Mouse (Mus musculus) kidney, embryonic 15.5 days (tissue): Measurements from ENCODE around the gene Lpp. TPM values are rescaled to one million over a fixed set of nuclear protein-coding genes. Genes with fewer than 3 reads are reported as not detected.

ENCODE experiments used
- ATAC-seq: fragments of 200-750 bp; cut with Nextera tagmentation; replicated peaks from 2 replicates; pipeline ENCODE4 v1.8.0; 2017; ENCODE audit warnings: moderate TSS enrichment; ENCODE audit not compliant: low FRiP score
- H3K27ac ChIP-seq: fragments of 300-500 bp; sonication (generic); 2 replicates; pipeline ENCODE4 v1.5.1; 2015; ENCODE audit warnings: mild to moderate bottlenecking, inconsistent platforms
- H3K27me3 ChIP-seq: fragments of 300-500 bp; sonication (generic); 2 replicates; pipeline ENCODE4 v1.6.1; 2015; ENCODE audit warnings: inconsistent platforms
- H3K36me3 ChIP-seq: fragments of 300-500 bp; sonication (generic); 2 replicates; pipeline ENCODE4 v1.6.1; 2015; ENCODE audit warnings: inconsistent platforms
- H3K4me1 ChIP-seq: fragments of 300-500 bp; sonication (generic); 2 replicates; pipeline ENCODE4 v1.6.1; 2015; ENCODE audit warnings: inconsistent platforms
- H3K4me2 ChIP-seq: fragments of 300-500 bp; sonication (generic); 2 replicates; pipeline ENCODE4 v1.6.1; 2015; ENCODE audit warnings: moderate library complexity, mild to moderate bottlenecking, inconsistent platforms
- H3K4me3 ChIP-seq: fragments of 300-500 bp; sonication (generic); replicated peaks from 2 replicates; pipeline ENCODE4 v1.5.1; 2015; ENCODE audit warnings: mild to moderate bottlenecking, inconsistent platforms
- H3K9ac ChIP-seq: fragments of 300-500 bp; sonication (generic); 2 replicates; pipeline ENCODE4 v1.6.1; 2015; ENCODE audit warnings: mild to moderate bottlenecking, inconsistent platforms
- H3K9me3 ChIP-seq: fragments of 300-500 bp; sonication (generic); replicated peaks from 2 replicates; pipeline ENCODE4 v1.6.1; 2016; ENCODE audit warnings: inconsistent platforms
- WGBS: fragments of 180-500 bp; shearing (Covaris S2); methylation state at CpG from one replicate; pipeline ENCODE4 v1.1.7; 2015; ENCODE audit warnings: mixed read lengths; 5-methylcytosine and 5-hydroxymethylcytosine counted together
- polyA plus RNA-seq: library from polyadenylated mRNA; unstranded; fragments of >200 nt; fragmentation: Nextera tagmentation; extraction: Ambion mirVana; gene quantifications from 2 replicates; pipeline ENCODE4 v1.2.1, GENCODE M21; 2015

Lpp gene
- polyA plus RNA-seq, 1 experiment from 2014 or later, result 58.6 TPM

DNA sequence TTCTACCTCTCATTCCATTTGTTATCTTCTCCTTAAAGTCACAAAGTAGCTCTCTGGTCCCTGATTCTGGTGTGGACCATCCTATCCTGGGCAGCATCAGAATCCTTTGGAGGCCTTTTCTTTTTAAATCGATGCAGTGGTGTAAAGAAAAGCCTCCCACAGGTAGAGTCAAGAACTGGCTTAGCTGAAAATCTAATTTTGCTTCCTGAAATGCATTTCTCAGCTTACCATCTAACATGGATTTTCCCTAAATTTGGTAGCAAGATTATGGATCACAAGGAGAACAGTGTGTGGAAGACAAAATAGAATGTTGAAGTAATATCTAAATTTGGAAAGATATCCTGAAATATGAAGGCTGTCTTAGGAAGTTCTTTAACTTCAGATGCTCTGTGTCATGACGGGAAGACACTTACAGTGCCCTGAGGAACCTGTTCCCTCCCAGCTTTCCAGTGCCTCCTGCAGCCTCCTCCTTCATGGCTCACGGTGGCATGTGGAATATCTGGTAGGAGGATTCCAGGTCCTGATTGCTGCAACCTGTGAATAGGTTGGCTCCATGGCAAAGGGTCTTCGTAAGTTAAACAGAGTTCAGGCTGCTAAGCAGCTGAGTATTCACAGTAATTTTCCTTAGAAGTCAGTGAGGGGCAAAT lies 251.6 kb downstream of the Lpp start:
- Histone ChIP-seq H3K27me3 (no peaks in the 10 kb centered on the region), H3K36me3 (no peaks in the 10 kb centered on the region), H3K27ac (no peak overlapping the region), H3K4me1 (no peaks in the 10 kb centered on the region; the same call in 1 of the 2 replicates), H3K9ac (no peak overlapping the region), H3K9me3 (no peaks in the 10 kb centered on the region), H3K4me2 (no peak overlapping the region), H3K4me3 (no peak overlapping the region)
- no peak for ATAC-seq
- 89% methylated on average over 4 of the region's 4 CpGs for WGBS

DNA sequence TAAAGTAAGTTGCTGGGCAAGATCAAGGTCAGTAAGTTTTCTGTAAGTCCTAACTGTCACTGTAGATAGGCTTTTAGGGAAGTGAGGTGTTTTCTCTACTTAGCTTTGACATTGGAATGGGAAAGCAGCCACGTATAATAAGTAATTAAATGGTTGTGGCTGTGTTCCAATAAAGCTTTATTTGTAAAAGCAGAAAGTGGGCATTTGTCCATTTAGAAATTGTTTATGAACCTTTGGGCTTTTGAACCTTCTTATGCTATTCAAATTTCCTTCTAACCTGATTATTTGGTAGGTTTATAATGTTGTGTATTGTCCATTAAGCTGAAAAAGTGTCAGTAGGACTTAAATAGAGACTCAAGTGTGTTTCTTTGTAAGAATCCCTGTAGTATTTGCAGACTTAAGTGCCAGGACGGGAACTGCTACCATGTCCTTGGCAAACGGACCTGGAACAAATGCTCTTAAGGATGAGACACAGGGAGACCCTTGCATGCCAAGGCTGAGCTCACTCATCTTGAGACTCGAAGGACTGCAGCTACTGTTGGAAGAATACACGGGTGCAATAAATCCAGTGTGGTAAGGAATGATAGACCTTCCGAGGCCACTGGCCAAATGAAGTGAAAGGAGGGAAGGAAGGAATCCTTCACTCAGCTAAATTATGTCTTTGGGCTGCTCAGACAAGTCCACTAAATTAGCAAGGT lies 252.7 kb downstream of the Lpp start:
- ATAC-seq, result no peak
- no peaks in the 10 kb centered on the region for H3K9me3 ChIP-seq
- WGBS, result 65% methylated on average over 6 of the region's 6 CpGs
- H3K36me3 ChIP-seq, result no peaks in the 10 kb centered on the region
- no peak overlapping the region for H3K4me2 ChIP-seq
- no peak overlapping the region for H3K9ac ChIP-seq
- no peak overlapping the region for H3K27ac ChIP-seq
- H3K4me1 ChIP-seq, result no peaks in the 10 kb centered on the region; the same call in 1 of the 2 replicates
- H3K27me3 ChIP-seq, result no peaks in the 10 kb centered on the region
- no peak overlapping the region for H3K4me3 ChIP-seq

DNA sequence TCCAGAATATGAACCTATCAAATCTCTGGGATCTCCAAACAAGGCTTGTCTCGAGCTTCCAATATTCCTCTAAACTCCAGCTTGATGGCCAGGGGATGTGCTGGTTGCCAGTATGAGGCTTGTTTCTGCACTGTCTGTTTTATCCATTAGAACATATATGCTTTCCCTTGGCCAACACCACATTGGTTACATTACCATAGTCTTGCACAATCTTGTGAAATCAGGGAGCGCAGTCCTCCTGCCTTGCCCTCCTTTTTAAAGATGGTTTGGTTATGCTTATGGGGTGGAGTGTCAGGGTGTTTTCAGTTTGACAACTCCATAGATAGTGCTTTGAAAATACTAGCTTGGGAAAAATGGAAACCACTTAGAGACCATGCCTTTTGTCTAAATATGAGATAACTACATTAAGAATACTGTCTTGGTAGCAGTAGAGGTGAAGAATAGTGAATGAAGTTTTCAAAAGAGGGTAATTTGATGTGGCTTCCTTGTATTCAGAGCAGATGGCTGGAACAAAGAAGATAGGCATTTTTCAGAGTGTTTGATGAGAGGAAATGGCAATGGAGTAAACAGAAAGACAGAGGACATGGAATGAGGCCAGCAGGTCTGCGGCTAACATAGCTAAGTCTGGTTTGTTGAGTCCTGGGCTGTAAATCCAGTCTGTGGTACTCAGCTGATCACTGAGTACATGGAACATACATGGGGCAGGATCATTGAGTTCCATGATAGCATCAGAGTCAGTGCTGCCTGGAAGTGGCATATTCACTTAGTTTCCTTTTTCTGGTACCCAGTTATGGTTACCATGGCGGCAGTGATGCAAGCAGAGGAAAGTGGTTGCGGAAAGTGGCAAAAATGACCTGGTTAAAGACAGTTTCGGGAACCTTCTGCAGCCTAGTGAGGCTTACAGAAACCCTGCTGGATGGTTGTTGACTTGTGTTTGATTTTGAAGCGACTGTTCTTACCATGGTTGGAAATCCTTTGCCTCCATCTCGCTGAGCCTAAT lies 258.6 kb downstream of the Lpp start:
- WGBS, result 80% methylated on average over 8 of the region's 8 CpGs
- Histone ChIP-seq H3K9ac (no peak overlapping the region), H3K4me1 (no peaks in the 10 kb centered on the region), H3K4me3 (no peak overlapping the region), H3K27me3 (no peaks in the 10 kb centered on the region), H3K36me3 (no peaks in the 10 kb centered on the region), H3K4me2 (no peak overlapping the region), H3K9me3 (no peaks in the 10 kb centered on the region), H3K27ac (no peak overlapping the region)
- no peak for ATAC-seq

DNA sequence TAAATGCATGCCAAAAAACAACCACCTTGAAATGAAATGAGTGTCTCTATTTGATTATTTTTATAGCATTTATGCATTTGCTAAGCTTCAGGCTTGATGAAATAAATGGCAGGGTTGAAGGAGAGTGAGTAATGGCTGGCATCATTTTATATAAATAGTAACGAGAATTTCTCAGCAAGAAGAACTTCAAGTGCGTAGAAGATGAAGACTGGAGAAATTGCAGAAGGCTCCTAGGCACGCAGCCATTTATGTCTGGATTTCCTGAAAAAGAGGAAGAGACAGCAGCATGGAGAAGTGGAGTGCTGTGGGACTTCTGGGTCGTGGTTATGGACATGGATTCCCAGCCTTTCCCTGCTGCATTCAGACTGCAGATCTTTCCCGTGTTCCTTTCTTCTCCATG lies 259.7 kb downstream of the Lpp start:
- H3K4me3 ChIP-seq, result no peak overlapping the region
- H3K27ac ChIP-seq, result no peak overlapping the region
- H3K9me3 ChIP-seq, result no peaks in the 10 kb centered on the region
- no peaks in the 10 kb centered on the region for H3K27me3 ChIP-seq
- WGBS, result 77% methylated on average over 5 of the region's 5 CpGs
- no peaks in the 10 kb centered on the region for H3K36me3 ChIP-seq
- ATAC-seq, result no peak
- no peaks in the 10 kb centered on the region for H3K4me1 ChIP-seq
- H3K9ac ChIP-seq, result no peak overlapping the region
- no peak overlapping the region for H3K4me2 ChIP-seq

DNA sequence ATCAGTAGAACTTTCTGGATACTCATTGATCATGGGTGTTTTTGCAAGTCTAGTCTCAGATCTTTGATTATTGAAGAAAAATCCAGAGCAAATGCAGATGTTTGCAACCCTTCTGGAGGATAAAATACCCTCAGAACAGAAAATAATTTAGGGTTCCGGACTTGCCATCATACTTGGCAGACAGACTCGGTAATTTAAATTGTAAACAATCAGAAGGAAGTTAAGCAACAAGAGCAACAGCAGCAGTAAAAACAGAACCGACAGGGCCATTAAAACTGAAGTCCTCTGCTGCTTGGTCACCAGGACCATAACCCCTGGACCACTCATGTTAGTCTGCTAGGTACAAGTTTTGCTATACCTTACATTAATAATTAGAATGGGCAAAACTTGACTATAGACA lies 261.8 kb downstream of the Lpp start:
- Histone ChIP-seq H3K4me2 (no peak overlapping the region), H3K9ac (no peak overlapping the region), H3K27ac (no peak overlapping the region), H3K9me3 (no peaks in the 10 kb centered on the region), H3K4me3 (no peak overlapping the region), H3K27me3 (no peaks in the 10 kb centered on the region), H3K4me1 (no peaks in the 10 kb centered on the region), H3K36me3 (no peaks in the 10 kb centered on the region)
- 68% methylated on average over 3 of the region's 3 CpGs for WGBS
- ATAC-seq, result no peak

DNA sequence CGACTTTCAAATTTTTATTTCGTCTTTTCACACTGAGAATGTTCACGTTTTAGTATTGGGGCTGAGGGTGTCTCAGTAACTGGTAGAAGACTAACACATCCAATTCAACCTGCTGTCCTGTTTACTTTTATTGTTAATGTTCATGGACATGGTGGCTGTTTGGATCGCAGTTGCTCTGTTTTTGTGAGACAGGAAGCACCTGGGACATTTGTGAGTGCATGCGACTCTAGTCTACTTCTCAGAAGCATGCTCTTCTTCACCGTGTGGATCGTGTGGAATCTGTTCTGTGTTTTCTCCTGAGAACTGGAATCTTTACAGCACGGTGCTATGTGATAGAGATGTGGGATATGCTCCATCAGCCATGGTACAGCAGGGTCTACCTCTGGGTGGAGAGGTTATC lies 262.7 kb downstream of the Lpp start:
- Histone ChIP-seq H3K4me3 (no peak overlapping the region), H3K9me3 (no peaks in the 10 kb centered on the region), H3K27ac (no peak overlapping the region), H3K4me1 (no peaks in the 10 kb centered on the region), H3K9ac (no peak overlapping the region), H3K27me3 (no peaks in the 10 kb centered on the region), H3K36me3 (no peaks in the 10 kb centered on the region), H3K4me2 (no peak overlapping the region)
- WGBS, result 93% methylated on average over 8 of the region's 8 CpGs
- ATAC-seq, result no peak

DNA sequence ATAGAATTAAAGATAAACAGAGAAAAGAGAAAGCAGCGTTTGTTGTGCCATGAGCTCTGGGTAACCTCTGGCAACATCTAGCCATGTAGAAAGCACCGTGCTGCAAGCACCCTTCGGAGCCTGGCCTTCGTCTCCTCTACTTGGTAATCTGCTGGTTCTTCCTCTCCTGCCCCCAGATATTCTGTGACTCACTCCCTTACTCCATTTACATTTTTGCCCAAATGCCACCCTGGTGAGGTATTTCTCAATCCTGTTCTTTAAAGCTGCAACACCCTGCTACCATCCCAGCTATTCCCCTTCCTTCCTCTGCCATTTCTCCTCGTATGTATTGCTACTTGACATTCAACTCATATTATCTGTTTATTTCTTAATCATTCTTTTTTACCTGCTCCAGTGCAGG lies 263.4 kb downstream of the Lpp start:
- H3K27me3 ChIP-seq, result no peaks in the 10 kb centered on the region
- H3K4me1 ChIP-seq, result no peaks in the 10 kb centered on the region
- no peaks in the 10 kb centered on the region for H3K9me3 ChIP-seq
- H3K4me2 ChIP-seq, result no peak overlapping the region
- no peak overlapping the region for H3K9ac ChIP-seq
- ATAC-seq, result no peak
- H3K4me3 ChIP-seq, result no peak overlapping the region
- H3K36me3 ChIP-seq, result no peaks in the 10 kb centered on the region
- no peak overlapping the region for H3K27ac ChIP-seq
- WGBS, result 91% methylated on average over 5 of the region's 5 CpGs

DNA sequence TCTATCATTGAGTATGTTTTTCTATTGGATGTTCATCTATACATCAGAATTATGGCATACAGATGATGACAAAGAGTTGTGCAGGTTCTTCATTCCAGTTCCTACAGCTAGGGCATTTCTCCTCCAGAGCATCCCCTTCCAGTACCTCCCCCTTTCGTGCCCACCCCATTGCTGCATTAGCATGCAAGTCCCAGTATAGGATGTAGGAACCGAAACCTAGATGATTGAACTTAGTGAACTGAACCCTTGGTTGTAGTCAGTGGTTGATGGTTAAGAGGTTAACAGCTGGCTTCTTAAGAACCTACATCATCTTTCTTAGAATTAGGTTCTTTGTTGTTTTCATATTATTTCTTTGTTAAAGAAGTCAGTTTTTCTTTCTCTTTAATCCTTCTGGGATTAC lies 265.7 kb downstream of the Lpp start:
- Histone ChIP-seq H3K4me2 (no peak overlapping the region), H3K9me3 (no peaks in the 10 kb centered on the region), H3K27ac (no peak overlapping the region), H3K27me3 (no peaks in the 10 kb centered on the region), H3K36me3 (peaks cover 9% of the 10 kb centered on the region; the same call in 1 of the 2 replicates), H3K4me3 (no peak overlapping the region), H3K9ac (no peak overlapping the region), H3K4me1 (no peaks in the 10 kb centered on the region)
- ATAC-seq, result no peak
- WGBS, result 86% methylated on average over 2 of the region's 2 CpGs

DNA sequence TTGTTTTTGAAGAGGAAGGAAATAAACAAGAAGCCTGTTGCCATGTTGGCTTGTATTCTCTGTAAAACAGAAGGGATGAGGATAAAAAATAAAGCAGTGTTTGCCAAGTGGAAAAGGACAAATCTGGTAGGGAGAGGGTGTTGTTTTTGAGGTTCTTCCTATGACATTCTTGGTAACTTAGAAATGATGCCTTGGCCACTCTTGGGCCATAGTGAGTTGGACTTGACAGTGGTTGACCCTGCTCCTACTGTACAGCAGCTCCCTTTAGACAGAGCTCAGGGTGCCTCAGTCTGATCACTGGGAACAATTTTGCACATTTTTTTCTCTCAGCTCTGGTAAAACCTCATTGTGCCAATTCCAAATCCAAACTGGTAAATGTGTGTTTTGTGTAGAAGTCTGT lies 270.8 kb downstream of the Lpp start:
- H3K4me1 ChIP-seq, result no peaks in the 10 kb centered on the region
- ATAC-seq, result no peak

DNA sequence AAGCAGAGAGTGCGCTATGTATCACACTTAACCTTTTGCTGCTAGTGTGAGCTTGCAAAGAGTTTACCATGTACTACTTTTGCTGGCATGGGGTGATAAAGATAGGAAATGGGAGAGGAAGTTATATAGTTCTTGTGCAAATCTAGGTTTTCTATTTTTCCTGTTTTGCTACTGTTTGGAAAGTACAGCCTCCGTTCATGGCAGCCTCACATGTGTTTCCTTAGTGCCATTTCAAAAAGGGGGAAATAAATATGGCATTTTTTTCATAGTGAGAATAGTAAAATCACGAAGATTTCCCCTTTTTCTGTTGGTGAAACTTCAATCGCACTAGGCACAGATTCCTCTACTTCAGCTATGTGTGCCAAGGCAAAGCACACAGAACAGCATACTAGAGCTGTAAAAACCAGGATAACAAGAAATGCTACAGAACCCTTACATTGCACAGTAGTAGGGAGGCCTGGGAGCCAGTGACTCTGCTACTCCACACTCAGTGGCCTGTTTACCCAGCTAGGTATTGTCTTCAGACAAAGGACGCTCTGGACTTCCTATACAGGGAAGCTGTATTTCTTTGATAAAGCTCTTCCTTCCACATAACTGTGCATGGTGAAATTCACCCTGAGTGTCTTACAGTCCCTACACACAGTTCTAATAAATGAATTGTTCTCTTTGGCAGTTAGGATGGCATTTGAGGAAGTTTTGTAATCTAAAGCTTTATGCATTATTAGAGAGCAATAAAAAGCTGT lies 276.6 kb downstream of the Lpp start:
- H3K36me3 ChIP-seq, result no peaks in the 10 kb centered on the region
- H3K4me2 ChIP-seq, result no peak overlapping the region
- ATAC-seq, result no peak
- H3K4me1 ChIP-seq, result no peaks in the 10 kb centered on the region
- H3K4me3 ChIP-seq, result no peak overlapping the region
- no peak overlapping the region for H3K9ac ChIP-seq
- 87% methylated on average over 5 of the region's 5 CpGs for WGBS
- H3K27me3 ChIP-seq, result no peaks in the 10 kb centered on the region
- H3K9me3 ChIP-seq, result no peaks in the 10 kb centered on the region
- no peak overlapping the region for H3K27ac ChIP-seq

More for the DNA sequence above, 270.8 kb downstream of the Lpp start:
- no peaks in the 10 kb centered on the region for H3K9me3 ChIP-seq
- no peak overlapping the region for H3K4me3 ChIP-seq
- H3K4me2 ChIP-seq, result no peak overlapping the region
- no peak overlapping the region for H3K27ac ChIP-seq
- H3K9ac ChIP-seq, result no peak overlapping the region
- peaks cover 9% of the 10 kb centered on the region; the same call in 1 of the 2 replicates for H3K36me3 ChIP-seq
- no peaks in the 10 kb centered on the region for H3K27me3 ChIP-seq

DNA sequence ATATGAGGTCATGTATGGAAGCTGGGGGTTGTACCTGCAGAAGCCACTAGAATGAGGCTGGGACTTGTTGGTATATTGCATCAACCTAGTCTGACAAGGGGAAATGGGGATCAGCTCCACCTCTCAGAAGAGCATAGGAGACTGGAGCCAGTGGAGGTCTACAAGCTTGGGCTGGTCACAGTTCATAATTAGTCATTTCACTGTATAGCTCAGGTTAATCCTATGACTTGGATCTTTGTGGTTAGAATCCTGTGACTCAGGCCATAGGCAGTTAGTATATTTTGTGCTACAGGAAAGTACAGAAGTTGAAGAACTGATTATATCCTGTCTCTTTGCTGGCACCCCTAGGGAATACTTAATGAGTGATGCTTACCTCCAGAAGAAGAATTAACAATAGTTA lies 285.6 kb downstream of the Lpp start:
- H3K4me1 ChIP-seq, result no peaks in the 10 kb centered on the region
- peaks cover 12% of the 10 kb centered on the region; the same call in 1 of the 2 replicates for H3K36me3 ChIP-seq
- H3K27ac ChIP-seq, result no peak overlapping the region
- no peaks in the 10 kb centered on the region for H3K9me3 ChIP-seq
- no peaks in the 10 kb centered on the region for H3K27me3 ChIP-seq
- no peak overlapping the region for H3K9ac ChIP-seq
- ATAC-seq, result no peak
- no peak overlapping the region for H3K4me2 ChIP-seq
- H3K4me3 ChIP-seq, result no peak overlapping the region
